Mouse (Mus musculus): ENCODE data around the gene Ror1. TPM values are rescaled to one million over a fixed set of nuclear protein-coding genes. Genes with fewer than 3 reads are reported as not detected.

The Ror1 gene
- polyA plus RNA-seq, 1 experiment from 2014 or later = 12.4 TPM

GRCm38 (mm10) chr4:100407261-100407874 lies 311.8 kb downstream of the Ror1 start:
- Histone ChIP-seq H3K27me3 (ENCODE audit: control insufficient read depth, insufficient read depth, low read length) (no peaks in the 10 kb centered on the region), H3K4me2 (ENCODE audit: low read length) (no peak overlapping the region), H3K4me1 (ENCODE audit: control insufficient read depth in 2 of 2, insufficient read depth in 2 of 2, low read length in 2 of 2) (peaks cover 0 to 8% of the 10 kb centered on the region in 2 experiments; a peak in 1 of 4 replicates), H3K9ac (ENCODE audit: low read length) (no peak overlapping the region), H3K27ac (replicated peaks in 1 of 2; ENCODE audit: control insufficient read depth in 1 of 2, insufficient read depth in 1 of 2, low read depth in 2 of 2, low read length in 2 of 2) (no peak overlapping the region; a peak in 1 of 4 replicates), H3K4me3 (ENCODE audit: control insufficient read depth in 1 of 2, insufficient read depth in 1 of 2, low read depth in 1 of 2, low read length in 2 of 2) (no peak overlapping the region), H3K36me3 (ENCODE audit: control insufficient read depth, insufficient read depth, low read length) (peaks cover 14% of the 10 kb centered on the region; the same call in 1 of the 2 replicates), H3K9me3 (ENCODE audit: control insufficient read depth, low read length) (no peaks in the 10 kb centered on the region)
- no peak for ATAC-seq (ENCODE audit: insufficient number of reproducible peaks, insufficient read depth, low FRiP score, low read depth)
- WGBS = 34% methylated on average over 9 of the region's 9 CpGs

- Histone ChIP-seq H3K9ac (ENCODE audit: low read length) (no peak overlapping the region), H3K9me3 (ENCODE audit: control insufficient read depth, low read length) (no peaks in the 10 kb centered on the region), H3K27ac (replicated peaks in 1 of 2; ENCODE audit: control insufficient read depth in 1 of 2, insufficient read depth in 1 of 2, low read depth in 2 of 2, low read length in 2 of 2) (no peak overlapping the region), H3K4me1 (ENCODE audit: control insufficient read depth in 2 of 2, insufficient read depth in 2 of 2, low read length in 2 of 2) (peaks cover 0 to 8% of the 10 kb centered on the region in 2 experiments; a peak in 1 of 4 replicates), H3K4me3 (ENCODE audit: control insufficient read depth in 1 of 2, insufficient read depth in 1 of 2, low read depth in 1 of 2, low read length in 2 of 2) (no peak overlapping the region), H3K4me2 (ENCODE audit: low read length) (no peak overlapping the region), H3K36me3 (ENCODE audit: control insufficient read depth, insufficient read depth, low read length) (peaks cover 15% of the 10 kb centered on the region; the same call in 1 of the 2 replicates), H3K27me3 (ENCODE audit: control insufficient read depth, insufficient read depth, low read length) (no peaks in the 10 kb centered on the region)
- 59% methylated on average over 8 of the region's 8 CpGs for WGBS
- ATAC-seq (ENCODE audit: insufficient number of reproducible peaks, insufficient read depth, low FRiP score, low read depth) = no peak
Observed at GRCm38 (mm10) chr4:100409521-100409920, 313.9 kb downstream of the Ror1 start.

GRCm38 (mm10) chr4:100411841-100412539 lies 316.4 kb downstream of the Ror1 start:
- H3K27me3 ChIP-seq (ENCODE audit: control insufficient read depth, insufficient read depth, low read length) = no peaks in the 10 kb centered on the region
- H3K4me1 ChIP-seq (ENCODE audit: control insufficient read depth in 2 of 2, insufficient read depth in 2 of 2, low read length in 2 of 2) = no peaks in the 10 kb centered on the region
- H3K4me3 ChIP-seq (ENCODE audit: control insufficient read depth in 1 of 2, insufficient read depth in 1 of 2, low read depth in 1 of 2, low read length in 2 of 2) = no peak overlapping the region
- H3K36me3 ChIP-seq (ENCODE audit: control insufficient read depth, insufficient read depth, low read length) = peaks cover 15% of the 10 kb centered on the region; the same call in 1 of the 2 replicates
- H3K9me3 ChIP-seq (ENCODE audit: control insufficient read depth, low read length) = no peaks in the 10 kb centered on the region
- H3K4me2 ChIP-seq (ENCODE audit: low read length) = no peak overlapping the region
- WGBS = 66% methylated on average over 13 of the region's 13 CpGs
- no peak overlapping the region for H3K9ac ChIP-seq (ENCODE audit: low read length)
- no peak for ATAC-seq (ENCODE audit: insufficient number of reproducible peaks, insufficient read depth, low FRiP score, low read depth)
- H3K27ac ChIP-seq (replicated peaks in 1 of 2; ENCODE audit: control insufficient read depth in 1 of 2, insufficient read depth in 1 of 2, low read depth in 2 of 2, low read length in 2 of 2) = no peak overlapping the region

- Histone ChIP-seq H3K27ac (replicated peaks in 1 of 2; ENCODE audit: control insufficient read depth in 1 of 2, insufficient read depth in 1 of 2, low read depth in 2 of 2, low read length in 2 of 2) (no peak overlapping the region), H3K4me2 (ENCODE audit: low read length) (no peak overlapping the region), H3K9me3 (ENCODE audit: control insufficient read depth, low read length) (no peaks in the 10 kb centered on the region), H3K4me1 (ENCODE audit: control insufficient read depth in 2 of 2, insufficient read depth in 2 of 2, low read length in 2 of 2) (no peaks in the 10 kb centered on the region), H3K36me3 (ENCODE audit: control insufficient read depth, insufficient read depth, low read length) (peaks cover 9% of the 10 kb centered on the region), H3K4me3 (ENCODE audit: control insufficient read depth in 1 of 2, insufficient read depth in 1 of 2, low read depth in 1 of 2, low read length in 2 of 2) (no peak overlapping the region), H3K9ac (ENCODE audit: low read length) (no peak overlapping the region), H3K27me3 (ENCODE audit: control insufficient read depth, insufficient read depth, low read length) (no peaks in the 10 kb centered on the region)
- no peak for ATAC-seq (ENCODE audit: insufficient number of reproducible peaks, insufficient read depth, low FRiP score, low read depth)
- 38% methylated on average over 3 of the region's 3 CpGs for WGBS
Observed at GRCm38 (mm10) chr4:100422756-100423155, 327.2 kb downstream of the Ror1 start.

- peaks cover 9% of the 10 kb centered on the region for H3K36me3 ChIP-seq (ENCODE audit: control insufficient read depth, insufficient read depth, low read length)
- ATAC-seq (ENCODE audit: insufficient number of reproducible peaks, insufficient read depth, low FRiP score, low read depth) = no peak
- 90% methylated on average over 1 of the region's 1 CpGs for WGBS
- no peak overlapping the region for H3K27ac ChIP-seq (replicated peaks in 1 of 2; ENCODE audit: control insufficient read depth in 1 of 2, insufficient read depth in 1 of 2, low read depth in 2 of 2, low read length in 2 of 2)
- H3K9ac ChIP-seq (ENCODE audit: low read length) = no peak overlapping the region
- no peak overlapping the region for H3K4me3 ChIP-seq (ENCODE audit: control insufficient read depth in 1 of 2, insufficient read depth in 1 of 2, low read depth in 1 of 2, low read length in 2 of 2)
- no peaks in the 10 kb centered on the region; a peak in 1 of 4 replicates for H3K4me1 ChIP-seq (ENCODE audit: control insufficient read depth in 2 of 2, insufficient read depth in 2 of 2, low read length in 2 of 2)
- H3K9me3 ChIP-seq (ENCODE audit: control insufficient read depth, low read length) = no peaks in the 10 kb centered on the region
- no peak overlapping the region for H3K4me2 ChIP-seq (ENCODE audit: low read length)
- H3K27me3 ChIP-seq (ENCODE audit: control insufficient read depth, insufficient read depth, low read length) = no peaks in the 10 kb centered on the region
Observed at GRCm38 (mm10) chr4:100426101-100426500, 330.5 kb downstream of the Ror1 start.

GRCm38 (mm10) chr4:100429371-100429900 lies 333.8 kb downstream of the Ror1 start:
- WGBS = 89% methylated on average over 2 of the region's 2 CpGs
- no peak overlapping the region for H3K27ac ChIP-seq (replicated peaks in 1 of 2; ENCODE audit: control insufficient read depth in 1 of 2, insufficient read depth in 1 of 2, low read depth in 2 of 2, low read length in 2 of 2)
- no peaks in the 10 kb centered on the region for H3K9me3 ChIP-seq (ENCODE audit: control insufficient read depth, low read length)
- no peaks in the 10 kb centered on the region for H3K27me3 ChIP-seq (ENCODE audit: control insufficient read depth, insufficient read depth, low read length)
- peaks cover 9% of the 10 kb centered on the region for H3K36me3 ChIP-seq (ENCODE audit: control insufficient read depth, insufficient read depth, low read length)
- no peaks in the 10 kb centered on the region; a peak in 1 of 4 replicates for H3K4me1 ChIP-seq (ENCODE audit: control insufficient read depth in 2 of 2, insufficient read depth in 2 of 2, low read length in 2 of 2)
- no peak overlapping the region for H3K4me3 ChIP-seq (ENCODE audit: control insufficient read depth in 1 of 2, insufficient read depth in 1 of 2, low read depth in 1 of 2, low read length in 2 of 2)
- H3K9ac ChIP-seq (ENCODE audit: low read length) = no peak overlapping the region
- ATAC-seq (ENCODE audit: insufficient number of reproducible peaks, insufficient read depth, low FRiP score, low read depth) = no peak
- no peak overlapping the region for H3K4me2 ChIP-seq (ENCODE audit: low read length)

- Histone ChIP-seq H3K4me1 (ENCODE audit: control insufficient read depth in 2 of 2, insufficient read depth in 2 of 2, low read length in 2 of 2) (no peaks in the 10 kb centered on the region), H3K4me2 (ENCODE audit: low read length) (no peak overlapping the region), H3K9ac (ENCODE audit: low read length) (no peak overlapping the region), H3K27ac (replicated peaks in 1 of 2; ENCODE audit: control insufficient read depth in 1 of 2, insufficient read depth in 1 of 2, low read depth in 2 of 2, low read length in 2 of 2) (no peak overlapping the region), H3K27me3 (ENCODE audit: control insufficient read depth, insufficient read depth, low read length) (no peaks in the 10 kb centered on the region), H3K36me3 (ENCODE audit: control insufficient read depth, insufficient read depth, low read length) (no peaks in the 10 kb centered on the region), H3K9me3 (ENCODE audit: control insufficient read depth, low read length) (no peaks in the 10 kb centered on the region), H3K4me3 (ENCODE audit: control insufficient read depth in 1 of 2, insufficient read depth in 1 of 2, low read depth in 1 of 2, low read length in 2 of 2) (no peak overlapping the region)
- no peak for ATAC-seq (ENCODE audit: insufficient number of reproducible peaks, insufficient read depth, low FRiP score, low read depth)
- 76% methylated on average over 8 of the region's 8 CpGs for WGBS
Observed at GRCm38 (mm10) chr4:100435281-100436168, 339.9 kb downstream of the Ror1 start.
